9 mouse cellular contexts compared by ENCODE assay signal in genomic region chr5:139956859-139957258, GRCm38 (mm10). TPM values are rescaled to one million over a fixed set of nuclear protein-coding genes. Genes with fewer than 3 reads are reported as not detected.
DNase-seq lines count a peak whose midpoint lies in the region; ATAC-seq and TF ChIP-seq lines count a peak whose summit lies in the region.
"Had no signal": no experiment of that assay in that cellular context is flagged by ENCODE, and none has a peak within 500 bp of the region (broad histone marks: within the 10 kb centered on the region; RNA-seq: fewer than 3 reads in every experiment).

No protein-coding gene starts in this region.

- peak; percentile 66 for ATAC-seq in forebrain, postnatal 0 days

- H3K9me3 ChIP-seq in forebrain, postnatal 0 days (ENCODE audit: low read length): no peaks in the 10 kb centered on the region

- H3K4me3 ChIP-seq in forebrain, postnatal 0 days (ENCODE audit: low read depth, low read length): no peak overlapping the region
- H3K4me3 ChIP-seq: neural tube, embryonic 13.5 days had no signal

- no peaks in the 10 kb centered on the region for H3K4me1 ChIP-seq in forebrain, postnatal 0 days (ENCODE audit: insufficient read depth)

- no peaks in the 10 kb centered on the region for H3K36me3 ChIP-seq in forebrain, postnatal 0 days (ENCODE audit: insufficient read depth)
- H3K36me3 ChIP-seq: neural tube, embryonic 13.5 days had no signal

- peak; percentile 79 to 81 for DNase-seq in cerebellum, postnatal 10 days
- no peak for DNase-seq in cerebellum, adult 9-10 months
- DNase-seq in A20 (ENCODE audit: low read depth, low spot score): peak; percentile 27
- DNase-seq in forebrain, postnatal 0 days: peak; percentile 46
- DNase-seq in kidney, postnatal 10 days: peak; percentile 87
- DNase-seq in retina, postnatal 1 day: peak; percentile 88
- DNase-seq in right cerebral cortex, postnatal 36 days (ENCODE audit: low spot score in 2 of 2): no peak
- no peak for DNase-seq in adrenal gland, adult 8-10 months

- WGBS in forebrain, postnatal 0 days: 28% methylated on average over 10 of the region's 10 CpGs

- no peak overlapping the region for H3K4me2 ChIP-seq in forebrain, postnatal 0 days (ENCODE audit: low read depth)
- H3K4me2 ChIP-seq: neural tube, embryonic 13.5 days had no signal

- no peak overlapping the region for H3K9ac ChIP-seq in forebrain, postnatal 0 days
- H3K9ac ChIP-seq: neural tube, embryonic 13.5 days had no signal

- H3K27me3 ChIP-seq in forebrain, postnatal 0 days (ENCODE audit: insufficient read depth, low read length): no peaks in the 10 kb centered on the region
- H3K27me3 ChIP-seq: neural tube, embryonic 13.5 days had no signal

- TF ChIP-seq CTCF in forebrain, postnatal 0 days (IDR thresholded peaks at IDR 0.05; ENCODE audit: low read depth): no peak

- H3K27ac ChIP-seq in forebrain, postnatal 0 days (ENCODE audit: low read depth, low read length): no peak overlapping the region
- H3K27ac ChIP-seq: neural tube, embryonic 13.5 days had no signal

RNA-seq across cellular contexts. Expression of gene Elfn1, which starts 49.1 kb away (rescaled TPM):
- 17.2 and 28.9 TPM in 2 replicates for total RNA-seq in forebrain, postnatal 0 days (2014; rRNA removed)
- polyA plus RNA-seq in forebrain, postnatal 0 days (2015; fragmentation: Nextera tagmentation; extraction: Ambion mirVana): 3.4 and 4.1 TPM in 2 replicates
- 10 to 100 TPM in 1 of 4 experiments, 1 to 10 TPM in 1, under 1 TPM in 2; 0.32 to 49.6 (median 5.4) TPM for total RNA-seq in adrenal gland, adult 8-10 months (2022)

Comparison
In these comparisons a context has a peak if more than half of its experiments do, and no peak if none do; other contexts are left out.
1. DNase-seq: peak in cerebellum, postnatal 10 days (2 of 2), A20 (single experiment), forebrain, postnatal 0 days (single experiment), kidney, postnatal 10 days (single experiment) and retina, postnatal 1 day (single experiment); none in cerebellum, adult 9-10 months (single experiment), right cerebral cortex, postnatal 36 days (0 of 2) and adrenal gland, adult 8-10 months (single experiment).